Mouse (Mus musculus): ENCODE measurements at regions not wholly inside any gene's neighbourhood (a gene's known extent, or its start where the extent isn't known, plus 50 kb on each side); places are given as distances from the start of the nearest gene placed in this dataset.

GRCm38 (mm10) chr6:4421466-4421865 lies 83.1 kb upstream of the Col1a2 start:
- H3K9me3 ChIP-seq (ENCODE audit: low read length), result no peaks in the 10 kb centered on the region
- no peak overlapping the region for H3K27ac ChIP-seq (ENCODE audit: low read length)
- 74% methylated on average over 7 of the region's 7 CpGs for WGBS
- H3K36me3 ChIP-seq (ENCODE audit: insufficient read depth, low read length), result no peaks in the 10 kb centered on the region
- H3K9ac ChIP-seq (replicated peaks; ENCODE audit: low read length), result no peak overlapping the region
- no peaks in the 10 kb centered on the region for H3K4me1 ChIP-seq (ENCODE audit: insufficient read depth, low read length)
- ATAC-seq (ENCODE audit: low FRiP score, low TSS enrichment), result no peak
- H3K4me3 ChIP-seq (ENCODE audit: low read length), result no peak overlapping the region
- H3K27me3 ChIP-seq (ENCODE audit: insufficient read depth, low read length), result no peaks in the 10 kb centered on the region
- H3K4me2 ChIP-seq (replicated peaks; ENCODE audit: low read depth, low read length), result no peak overlapping the region

DNA sequence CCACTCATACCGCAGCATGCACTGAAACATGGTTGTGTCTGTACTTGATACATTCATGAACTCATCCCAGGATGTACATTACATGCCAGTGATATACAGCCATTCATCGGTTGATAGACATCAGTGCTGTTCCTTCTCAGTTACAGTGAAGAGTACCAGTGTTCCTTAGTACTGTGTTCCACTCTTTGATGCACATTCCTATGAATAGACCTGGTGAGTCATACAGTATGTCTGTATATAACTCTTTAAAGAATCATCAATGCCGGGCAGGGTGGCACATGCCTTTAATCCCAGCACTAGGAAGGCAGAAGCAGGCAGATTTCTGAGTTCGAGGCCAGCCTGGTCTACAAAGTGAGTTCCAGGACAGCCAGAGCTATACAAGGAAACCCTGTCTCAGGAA lies 77.5 kb upstream of the Col1a2 start:
- no peaks in the 10 kb centered on the region for H3K4me1 ChIP-seq (ENCODE audit: insufficient read depth, low read length)
- no peak overlapping the region for H3K4me2 ChIP-seq (replicated peaks; ENCODE audit: low read depth, low read length)
- H3K36me3 ChIP-seq (ENCODE audit: insufficient read depth, low read length), result no peaks in the 10 kb centered on the region
- no peak for ATAC-seq (ENCODE audit: low FRiP score, low TSS enrichment)
- no peak overlapping the region for H3K4me3 ChIP-seq (ENCODE audit: low read length)
- 93% methylated on average over 4 of the region's 4 CpGs for WGBS
- no peak overlapping the region for H3K27ac ChIP-seq (ENCODE audit: low read length)
- no peaks in the 10 kb centered on the region for H3K9me3 ChIP-seq (ENCODE audit: low read length)
- H3K27me3 ChIP-seq (ENCODE audit: insufficient read depth, low read length), result no peaks in the 10 kb centered on the region
- H3K9ac ChIP-seq (replicated peaks; ENCODE audit: low read length), result no peak overlapping the region

DNA sequence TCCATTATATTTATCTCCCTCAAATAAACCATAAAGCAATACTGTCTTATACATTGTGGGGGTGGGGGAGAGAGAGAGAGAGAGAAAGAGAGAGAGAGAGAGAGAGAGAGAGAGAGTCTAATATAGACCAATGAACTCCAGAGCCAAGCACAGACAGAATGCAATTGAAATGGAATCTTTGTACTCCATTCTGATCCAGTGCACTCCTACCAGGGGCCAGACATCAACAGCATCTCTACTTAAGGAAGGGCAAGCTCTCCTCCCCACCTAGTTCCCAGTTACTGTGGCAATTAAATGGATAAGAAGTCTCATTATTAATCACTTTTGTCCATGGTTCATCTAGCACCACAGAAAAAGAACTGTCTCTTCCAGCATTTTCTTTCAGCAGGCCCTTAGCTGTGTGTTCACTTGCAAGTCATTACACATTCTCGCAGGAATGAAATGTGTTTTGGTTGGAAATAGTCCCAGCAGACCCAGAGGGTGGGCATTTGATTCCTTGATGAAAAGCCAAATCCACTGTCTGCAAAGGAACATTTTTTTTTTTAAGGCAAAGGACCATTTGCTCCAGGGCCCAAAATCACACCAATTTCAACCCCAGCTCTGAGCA lies 73.8 kb upstream of the Col1a2 start:
- Histone ChIP-seq H3K4me3 (ENCODE audit: low read length) (no peak overlapping the region), H3K27me3 (ENCODE audit: insufficient read depth, low read length) (no peaks in the 10 kb centered on the region), H3K9ac (replicated peaks; ENCODE audit: low read length) (no peak overlapping the region), H3K4me1 (ENCODE audit: insufficient read depth, low read length) (no peaks in the 10 kb centered on the region), H3K9me3 (ENCODE audit: low read length) (no peaks in the 10 kb centered on the region), H3K27ac (ENCODE audit: low read length) (no peak overlapping the region), H3K4me2 (replicated peaks; ENCODE audit: low read depth, low read length) (no peak overlapping the region), H3K36me3 (ENCODE audit: insufficient read depth, low read length) (no peaks in the 10 kb centered on the region)
- WGBS, result 49% methylated on average over 1 of the region's 1 CpGs
- no peak for ATAC-seq (ENCODE audit: low FRiP score, low TSS enrichment)

- ATAC-seq (ENCODE audit: low FRiP score, low TSS enrichment), result no peak
- H3K4me1 ChIP-seq (ENCODE audit: insufficient read depth, low read length), result no peaks in the 10 kb centered on the region
- no peaks in the 10 kb centered on the region for H3K36me3 ChIP-seq (ENCODE audit: insufficient read depth, low read length)
- H3K27ac ChIP-seq (ENCODE audit: low read length), result no peak overlapping the region
- 86% methylated on average over 8 of the region's 8 CpGs for WGBS
- no peak overlapping the region for H3K4me2 ChIP-seq (replicated peaks; ENCODE audit: low read depth, low read length)
- no peaks in the 10 kb centered on the region for H3K9me3 ChIP-seq (ENCODE audit: low read length)
- no peak overlapping the region for H3K9ac ChIP-seq (replicated peaks; ENCODE audit: low read length)
- no peaks in the 10 kb centered on the region for H3K27me3 ChIP-seq (ENCODE audit: insufficient read depth, low read length)
- no peak overlapping the region for H3K4me3 ChIP-seq (ENCODE audit: low read length)
Observed at GRCm38 (mm10) chr6:4432192-4432591, 72.4 kb upstream of the Col1a2 start.

GRCm38 (mm10) chr6:4436439-4436838 lies 68.2 kb upstream of the Col1a2 start:
- Histone ChIP-seq H3K27me3 (ENCODE audit: insufficient read depth, low read length) (no peaks in the 10 kb centered on the region), H3K4me2 (replicated peaks; ENCODE audit: low read depth, low read length) (no peak overlapping the region), H3K9ac (replicated peaks; ENCODE audit: low read length) (no peak overlapping the region), H3K9me3 (ENCODE audit: low read length) (no peaks in the 10 kb centered on the region), H3K36me3 (ENCODE audit: insufficient read depth, low read length) (no peaks in the 10 kb centered on the region), H3K27ac (ENCODE audit: low read length) (no peak overlapping the region), H3K4me1 (ENCODE audit: insufficient read depth, low read length) (peaks cover 2% of the 10 kb centered on the region), H3K4me3 (ENCODE audit: low read length) (no peak overlapping the region)
- WGBS, result 41% methylated on average over 4 of the region's 4 CpGs
- no peak for ATAC-seq (ENCODE audit: low FRiP score, low TSS enrichment)

GRCm38 (mm10) chr6:4436874-4437273 lies 67.7 kb upstream of the Col1a2 start:
- WGBS, result 80% methylated on average over 1 of the region's 1 CpGs
- ATAC-seq (ENCODE audit: low FRiP score, low TSS enrichment), result no peak

GRCm38 (mm10) chr6:4441618-4442167 lies 62.9 kb upstream of the Col1a2 start:
- Histone ChIP-seq H3K27me3 (ENCODE audit: insufficient read depth, low read length) (no peaks in the 10 kb centered on the region), H3K4me1 (ENCODE audit: insufficient read depth, low read length) (peaks cover 11% of the 10 kb centered on the region), H3K27ac (ENCODE audit: low read length) (no peak overlapping the region), H3K36me3 (ENCODE audit: insufficient read depth, low read length) (no peaks in the 10 kb centered on the region), H3K4me3 (ENCODE audit: low read length) (no peak overlapping the region), H3K9ac (replicated peaks; ENCODE audit: low read length) (no peak overlapping the region), H3K4me2 (replicated peaks; ENCODE audit: low read depth, low read length) (no peak overlapping the region), H3K9me3 (ENCODE audit: low read length) (no peaks in the 10 kb centered on the region)
- 14% methylated on average over 4 of the region's 4 CpGs for WGBS
- ATAC-seq (ENCODE audit: low FRiP score, low TSS enrichment), result peak; percentile 51; the same call in 1 of the 2 replicates

More at GRCm38 (mm10) chr6:4436874-4437273, 67.7 kb upstream of the Col1a2 start:
- Histone ChIP-seq H3K27me3 (ENCODE audit: insufficient read depth, low read length) (no peaks in the 10 kb centered on the region), H3K9me3 (ENCODE audit: low read length) (no peaks in the 10 kb centered on the region), H3K36me3 (ENCODE audit: insufficient read depth, low read length) (no peaks in the 10 kb centered on the region), H3K4me1 (ENCODE audit: insufficient read depth, low read length) (peaks cover 6% of the 10 kb centered on the region), H3K27ac (ENCODE audit: low read length) (no peak overlapping the region), H3K9ac (replicated peaks; ENCODE audit: low read length) (no peak overlapping the region), H3K4me2 (replicated peaks; ENCODE audit: low read depth, low read length) (no peak overlapping the region), H3K4me3 (ENCODE audit: low read length) (no peak overlapping the region)

DNA sequence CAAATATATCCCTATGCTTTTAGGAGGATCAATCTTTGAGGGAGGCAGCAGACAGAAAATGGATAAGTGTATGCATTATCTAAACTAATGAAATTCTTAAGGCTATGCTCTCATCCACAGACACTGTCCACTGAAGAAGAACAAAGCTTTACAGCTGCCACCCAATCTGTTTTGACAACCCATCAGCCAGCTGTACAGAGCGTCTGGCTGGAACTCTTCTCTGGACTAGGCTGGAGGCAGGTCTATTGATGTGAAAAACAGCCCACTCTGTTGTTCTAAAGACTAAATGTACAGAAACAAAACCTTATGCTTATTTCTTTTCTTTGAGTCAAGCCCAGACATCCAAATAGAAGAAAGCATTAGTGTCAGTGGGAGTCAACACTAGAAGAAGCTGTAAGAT lies 58.7 kb upstream of the Col1a2 start:
- H3K4me3 ChIP-seq (ENCODE audit: low read length), result no peak overlapping the region
- no peaks in the 10 kb centered on the region for H3K9me3 ChIP-seq (ENCODE audit: low read length)
- H3K27me3 ChIP-seq (ENCODE audit: insufficient read depth, low read length), result no peaks in the 10 kb centered on the region
- H3K4me2 ChIP-seq (replicated peaks; ENCODE audit: low read depth, low read length), result no peak overlapping the region
- H3K27ac ChIP-seq (ENCODE audit: low read length), result 0 out of 2 replicates have a peak overlapping the region, but pooled peaks have one; percentile 6
- 38% methylated on average over 1 of the region's 1 CpGs for WGBS
- ATAC-seq (ENCODE audit: low FRiP score, low TSS enrichment), result no peak
- H3K4me1 ChIP-seq (ENCODE audit: insufficient read depth, low read length), result peaks cover 11% of the 10 kb centered on the region
- no peaks in the 10 kb centered on the region for H3K36me3 ChIP-seq (ENCODE audit: insufficient read depth, low read length)
- H3K9ac ChIP-seq (replicated peaks; ENCODE audit: low read length), result no peak overlapping the region

- no peak for ATAC-seq (ENCODE audit: low FRiP score, low TSS enrichment)
- Histone ChIP-seq H3K4me2 (replicated peaks; ENCODE audit: low read depth, low read length) (no peak overlapping the region), H3K9me3 (ENCODE audit: low read length) (no peaks in the 10 kb centered on the region), H3K9ac (replicated peaks; ENCODE audit: low read length) (no peak overlapping the region), H3K27me3 (ENCODE audit: insufficient read depth, low read length) (no peaks in the 10 kb centered on the region), H3K27ac (ENCODE audit: low read length) (no peak overlapping the region), H3K4me1 (ENCODE audit: insufficient read depth, low read length) (peaks cover 6% of the 10 kb centered on the region; the same call in 1 of the 2 replicates), H3K4me3 (ENCODE audit: low read length) (no peak overlapping the region), H3K36me3 (ENCODE audit: insufficient read depth, low read length) (no peaks in the 10 kb centered on the region)
- 99% methylated on average over 2 of the region's 2 CpGs for WGBS
Observed at GRCm38 (mm10) chr6:4451227-4451626, 53.4 kb upstream of the Col1a2 start.

Measured in kidney, embryonic 16.5 days (tissue).